26 mouse cellular contexts compared by ENCODE assay signal in the genomic region with DNA sequence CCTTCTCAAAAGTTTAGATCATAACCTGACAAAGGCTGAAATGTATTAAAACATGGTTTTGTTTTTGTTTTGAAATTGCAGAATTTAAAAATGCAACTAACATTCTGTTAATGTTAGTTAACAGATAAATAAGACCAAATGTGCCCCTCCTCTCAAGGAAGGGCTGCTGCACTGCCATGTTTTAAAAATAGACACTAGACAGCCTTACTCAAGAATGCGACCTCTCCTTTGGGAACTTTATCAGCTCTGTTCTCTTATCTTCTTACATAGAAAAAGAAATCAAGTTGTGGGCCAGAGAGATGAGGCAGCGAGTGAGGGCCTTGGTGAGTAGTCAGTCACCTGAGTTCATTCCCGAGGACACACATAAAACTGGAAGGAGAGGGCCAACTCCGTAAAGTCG.
A peak's percentile ranks its signal among the peaks of the same experiment; 100 is the strongest.
DNase-seq lines count a peak whose midpoint lies in the region; ATAC-seq and TF ChIP-seq lines count a peak whose summit lies in the region.
"Had no signal": no experiment of that assay in that cellular context is flagged by ENCODE, and none has a peak within 500 bp of the region (broad histone marks: within the 10 kb centered on the region; RNA-seq: fewer than 3 reads in every experiment).

No protein-coding gene starts in this region.

- DNase-seq in heart, adult 2 months = peak in 1 of 2 experiments; percentile 16
- no peak for DNase-seq in heart, postnatal 14 days
- no peak for DNase-seq in heart, postnatal 25 days (ENCODE audit: low spot score)
- peak; percentile 25 to 34 for DNase-seq in heart, postnatal 10 days
- no peak for DNase-seq in urinary bladder, postnatal 36 days (ENCODE audit: low spot score in 2 of 2)
- no peak for DNase-seq in urinary bladder, postnatal 25 days (ENCODE audit: low spot score)
- DNase-seq: adrenal gland, postnatal 10 days; adrenal gland, postnatal 36 days; B cell, adult 2 months; cerebellum, adult 18-20 months; cerebellum, adult 9-10 months; cerebellum, postnatal 14 days; forebrain, postnatal 0 days; gastrocnemius, adult 2 months; gastrocnemius, postnatal 14 days; kidney, adult 2 months had no signal

- peak overlapping the region; percentile 52 for H3K27ac ChIP-seq in heart, adult 2 months
- 0 out of 2 replicates have a peak overlapping the region, but pooled peaks have one; percentile 12 for H3K27ac ChIP-seq in heart, embryonic 11.5 days (ENCODE audit: low read depth, low read length)
- H3K27ac ChIP-seq in heart, embryonic 15.5 days = peak overlapping the region; percentile 54
- H3K27ac ChIP-seq: forebrain, embryonic 10.5 days; gastrocnemius, adult 2 months; hindbrain, embryonic 12.5 days; hindbrain, embryonic 15.5 days had no signal

- H3K9me3 ChIP-seq in heart, embryonic 11.5 days (replicated peaks; ENCODE audit: control insufficient read depth, low read length) = no peaks in the 10 kb centered on the region
- no peaks in the 10 kb centered on the region for H3K9me3 ChIP-seq in heart, embryonic 15.5 days (replicated peaks)
- H3K9me3 ChIP-seq: forebrain, embryonic 10.5 days; hindbrain, embryonic 12.5 days; hindbrain, embryonic 15.5 days had no signal

- intact Hi-C loops in heart, adult 2 months (cut with DNase I) = loop anchor here (5.0 kb wide), 1 partner anchor 61 kb away; no protein-coding TSS in a partner anchor
- intact Hi-C loops in heart, postnatal 14 days (cut with DNase I) = loop anchor here (5.0 kb wide), 1 partner anchor 59 kb away; no protein-coding TSS in a partner anchor
- intact Hi-C loops in heart, postnatal 25 days (cut with DNase I) = no loop called here
- intact Hi-C loops in heart, postnatal 10 days (cut with DNase I) = no loop called here

- H3K79me2 ChIP-seq in heart, adult 2 months (replicated peaks; ENCODE audit: control insufficient read depth, insufficient read depth, low read length) = no peaks in the 10 kb centered on the region; the same call in 1 of the 2 replicates

- 23% methylated on average over 5 of the region's 5 CpGs for WGBS in heart, adult 2 months
- WGBS in heart, embryonic 11.5 days (ENCODE audit: insufficient replicate concordance) = 22% methylated on average over 5 of the region's 5 CpGs
- WGBS in heart, embryonic 15.5 days = 18% methylated on average over 5 of the region's 5 CpGs

- no peaks in the 10 kb centered on the region for H3K36me3 ChIP-seq in heart, adult 2 months (ENCODE audit: control insufficient read depth, insufficient read depth, low read length)
- no peaks in the 10 kb centered on the region for H3K36me3 ChIP-seq in heart, embryonic 11.5 days (ENCODE audit: control insufficient read depth, insufficient read depth, low read length)
- H3K36me3 ChIP-seq in heart, embryonic 15.5 days = no peaks in the 10 kb centered on the region
- H3K36me3 ChIP-seq: forebrain, embryonic 10.5 days; G1E; hindbrain, embryonic 12.5 days; hindbrain, embryonic 15.5 days had no signal

- H3K27me3 ChIP-seq in heart, adult 2 months (ENCODE audit: control insufficient read depth, insufficient read depth, low read length) = no peaks in the 10 kb centered on the region
- H3K27me3 ChIP-seq in heart, embryonic 11.5 days (ENCODE audit: control insufficient read depth, insufficient read depth, low read length) = no peaks in the 10 kb centered on the region
- no peaks in the 10 kb centered on the region for H3K27me3 ChIP-seq in heart, embryonic 15.5 days
- H3K27me3 ChIP-seq: CH12.LX; hindbrain, embryonic 12.5 days; hindbrain, embryonic 15.5 days; Patski had no signal

- H3K9ac ChIP-seq in heart, adult 2 months (ENCODE audit: low read depth, low read length) = 0 out of 2 replicates have a peak overlapping the region, but pooled peaks have one; percentile 30
- no peak overlapping the region for H3K9ac ChIP-seq in heart, embryonic 11.5 days (ENCODE audit: low read depth, low read length)
- H3K9ac ChIP-seq in heart, embryonic 15.5 days = no peak overlapping the region
- H3K9ac ChIP-seq: forebrain, postnatal 0 days; hindbrain, embryonic 12.5 days; hindbrain, embryonic 15.5 days had no signal

- no peak for TF ChIP-seq POLR2A in heart, adult 2 months (IDR thresholded peaks at IDR 0.05; ENCODE audit: insufficient read depth, low read depth, low read length)

- TF ChIP-seq CTCF in heart, adult 2 months (IDR thresholded peaks at IDR 0.05) = no peak

- ATAC-seq in heart, embryonic 11.5 days (replicated peaks; ENCODE audit: insufficient number of reproducible peaks, low FRiP score, low TSS enrichment) = no peak
- no peak; the same call in 1 of the 2 replicates for ATAC-seq in heart, embryonic 15.5 days (replicated peaks; ENCODE audit: insufficient number of reproducible peaks, insufficient read depth, low FRiP score, low read depth)
- ATAC-seq: forebrain, embryonic 14.5 days; forebrain, postnatal 0 days; intestine, postnatal 0 days; Patski had no signal

- TF ChIP-seq EP300 in heart, adult 2 months (IDR thresholded peaks at IDR 0.05; ENCODE audit: insufficient read depth, low read depth, low read length) = no peak

- peaks cover 2% of the 10 kb centered on the region; the same call in 1 of the 2 replicates for H3K4me1 ChIP-seq in heart, adult 2 months (ENCODE audit: control insufficient read depth, insufficient read depth, low read length)
- H3K4me1 ChIP-seq in heart, embryonic 11.5 days (ENCODE audit: control insufficient read depth, insufficient read depth, low read length) = peaks cover 26% of the 10 kb centered on the region
- H3K4me1 ChIP-seq in heart, embryonic 15.5 days (replicated peaks) = peaks cover 23% of the 10 kb centered on the region

- no peak overlapping the region for H3K4me3 ChIP-seq in heart, adult 2 months
- no peak overlapping the region for H3K4me3 ChIP-seq in heart, embryonic 11.5 days (ENCODE audit: low read depth, low read length)
- no peak overlapping the region for H3K4me3 ChIP-seq in heart, embryonic 15.5 days
- H3K4me3 ChIP-seq: forebrain, embryonic 10.5 days; gastrocnemius, adult 2 months; hindbrain, embryonic 12.5 days; hindbrain, embryonic 15.5 days had no signal

- H3K4me2 ChIP-seq in heart, embryonic 11.5 days = peak overlapping the region; percentile 41
- peak overlapping the region; percentile 35 for H3K4me2 ChIP-seq in heart, embryonic 15.5 days
- H3K4me2 ChIP-seq: hindbrain, embryonic 12.5 days; hindbrain, embryonic 15.5 days had no signal

Comparison
In these comparisons a context has a peak if more than half of its experiments do, and no peak if none do; other contexts are left out.
1. DNase-seq: peak in heart, postnatal 10 days (2 of 2); none in heart, postnatal 14 days (0 of 2), heart, postnatal 25 days (single experiment), urinary bladder, postnatal 36 days (0 of 2) and urinary bladder, postnatal 25 days (single experiment).
2. intact Hi-C loops: an anchor here in heart, adult 2 months (5.0 kb wide) and heart, postnatal 14 days (5.0 kb wide); none called in heart, postnatal 25 days and heart, postnatal 10 days.
3. Peak in every context shown above with its lines, with median percentiles within 50 percentile points of each other: H3K27ac ChIP-seq.